Mouse (Mus musculus) left cerebral cortex, adult 2 months (tissue): ENCODE results near the gene Iqsec1. TPM values are rescaled to one million over a fixed set of nuclear protein-coding genes. Genes with fewer than 3 reads are reported as not detected.

Experiments used
- DNase-seq, 2 experiments: peaks; one replicate each; pipeline ENCODE4 v3.0.0; 2021 to 2022; ENCODE audit warnings: low spot score in 2 of 2, mixed read lengths in 1 of 2; ENCODE audit errors: extremely low spot score in 1 of 2
- H3K27ac ChIP-seq: fragments of 200-600 bp; 2 replicates; pipeline ENCODE4 v1.8.1; 2022
- H3K4me3 ChIP-seq: fragments of 200-600 bp; 2 replicates; pipeline ENCODE4 v1.8.1; 2022
- CTCF ChIP-seq: fragments of 200-600 bp; IDR thresholded peaks from 2 replicates; pipeline ENCODE4 v1.8.1; 2022; ENCODE audit warnings: antibody characterized with exemption, mild to moderate bottlenecking, moderate library complexity
- intact Hi-C: fragments of 180-260 bp; cut with DNase I; formaldehyde crosslinking; loops from one replicate; pipeline ENCODE4 v1.15.1; 2025
- total RNA-seq, 2 experiments: library from RNA; stranded (reverse); gene quantifications; 2 replicates each; pipeline ENCODE4 v1.2.3; 2021

Gene Iqsec1
- total RNA-seq, 2 experiments from 2014 or later = 369 to 377 TPM

DNA sequence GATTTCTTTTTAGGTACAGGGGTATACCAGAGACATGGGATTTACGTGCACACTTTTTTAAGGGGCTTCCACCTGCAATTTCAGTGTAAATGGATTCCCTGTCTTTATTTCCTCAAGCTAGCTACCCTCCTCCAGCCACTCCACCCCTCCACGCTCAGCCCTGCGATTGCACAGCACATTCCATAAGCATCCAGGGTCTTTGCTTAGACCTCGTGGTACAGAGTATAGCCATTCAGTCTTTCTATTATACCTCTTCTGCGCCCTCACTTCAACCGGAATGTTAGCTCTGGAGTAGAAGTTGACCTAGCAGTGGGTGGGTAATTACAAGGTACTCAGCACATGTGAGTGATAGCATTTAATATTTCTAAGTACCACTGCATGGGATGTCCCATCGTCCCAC lies 13.1 kb upstream of the Iqsec1 start:
- DNase-seq = no peak
- Histone ChIP-seq H3K27ac (peak overlapping the region; percentile 82; the same call in 1 of the 2 replicates), H3K4me3 (no peak overlapping the region)
- no peak for TF ChIP-seq CTCF
- intact Hi-C loops = no loop called here

- H3K4me3 ChIP-seq = peak overlapping the region; percentile 17; the same call in 1 of the 2 replicates
- TF ChIP-seq CTCF = no peak; the same call in 1 of the 2 replicates
- intact Hi-C loops = no loop called here
- H3K27ac ChIP-seq = peak overlapping the region; percentile 82
- DNase-seq = peak; percentile 72 to 73
These were observed 12.5 kb upstream of the Iqsec1 start for GRCm38 (mm10) chr6:91000819-91001525.

DNA sequence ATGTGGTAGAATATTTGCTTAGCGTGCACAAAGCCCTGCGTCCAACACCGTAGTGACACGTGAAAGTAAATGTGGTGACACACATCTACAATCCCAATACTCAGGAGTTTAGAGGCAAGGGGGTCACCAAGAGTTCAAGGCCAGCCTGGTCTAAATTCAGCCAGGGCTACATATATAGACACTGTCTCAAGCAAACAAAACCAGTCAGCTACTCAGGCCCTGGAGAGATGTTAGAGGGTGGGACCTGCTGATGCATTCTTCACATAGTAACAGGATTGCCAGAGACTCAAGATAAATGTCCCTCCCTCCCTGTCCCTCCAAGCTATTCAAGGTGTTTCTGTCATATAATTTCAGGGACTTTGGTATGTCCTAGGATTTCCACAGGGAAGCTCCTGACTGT lies 10.7 kb upstream of the Iqsec1 start:
- intact Hi-C loops = no loop called here
- Histone ChIP-seq H3K27ac (no peak overlapping the region), H3K4me3 (no peak overlapping the region)
- DNase-seq = no peak
- TF ChIP-seq CTCF = no peak

- TF ChIP-seq CTCF = no peak
- DNase-seq = peak in 1 of 2 experiments; percentile 28
- intact Hi-C loops = no loop called here
- Histone ChIP-seq H3K27ac (no peak overlapping the region), H3K4me3 (no peak overlapping the region)
These were observed 8.5 kb upstream of the Iqsec1 start for GRCm38 (mm10) chr6:90997025-90997424.

GRCm38 (mm10) chr6:90996181-90996580 lies 7.7 kb upstream of the Iqsec1 start:
- no peak for DNase-seq
- TF ChIP-seq CTCF = no peak
- no peak overlapping the region for H3K4me3 ChIP-seq
- intact Hi-C loops = no loop called here
- no peak overlapping the region for H3K27ac ChIP-seq

DNA sequence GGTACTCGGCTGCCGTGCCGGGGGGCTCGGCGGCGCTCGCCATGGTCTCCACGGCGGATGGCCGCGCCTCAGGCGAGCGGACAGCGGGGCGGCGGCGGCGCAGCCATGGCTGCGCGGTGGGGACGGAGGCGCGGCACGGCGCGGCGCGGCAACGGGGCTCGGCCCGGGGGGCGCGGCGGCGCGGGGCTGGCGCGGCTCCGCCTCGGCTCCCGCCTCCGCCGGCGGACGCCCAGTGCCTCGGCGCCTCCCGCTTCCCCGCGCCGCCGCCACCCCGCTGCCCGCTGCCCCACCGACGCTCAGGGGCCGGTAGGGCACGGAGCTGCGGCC lies 223 bp downstream of the Iqsec1 start:
- Histone ChIP-seq H3K27ac (peak overlapping the region; percentile 81), H3K4me3 (peak overlapping the region; percentile 84)
- intact Hi-C loops = loop anchor here (5.0 kb wide), 4 partner anchors 76 to 171 kb away; partner anchors contain the start of gene Nup210
- no peak for DNase-seq
- no peak for TF ChIP-seq CTCF

DNA sequence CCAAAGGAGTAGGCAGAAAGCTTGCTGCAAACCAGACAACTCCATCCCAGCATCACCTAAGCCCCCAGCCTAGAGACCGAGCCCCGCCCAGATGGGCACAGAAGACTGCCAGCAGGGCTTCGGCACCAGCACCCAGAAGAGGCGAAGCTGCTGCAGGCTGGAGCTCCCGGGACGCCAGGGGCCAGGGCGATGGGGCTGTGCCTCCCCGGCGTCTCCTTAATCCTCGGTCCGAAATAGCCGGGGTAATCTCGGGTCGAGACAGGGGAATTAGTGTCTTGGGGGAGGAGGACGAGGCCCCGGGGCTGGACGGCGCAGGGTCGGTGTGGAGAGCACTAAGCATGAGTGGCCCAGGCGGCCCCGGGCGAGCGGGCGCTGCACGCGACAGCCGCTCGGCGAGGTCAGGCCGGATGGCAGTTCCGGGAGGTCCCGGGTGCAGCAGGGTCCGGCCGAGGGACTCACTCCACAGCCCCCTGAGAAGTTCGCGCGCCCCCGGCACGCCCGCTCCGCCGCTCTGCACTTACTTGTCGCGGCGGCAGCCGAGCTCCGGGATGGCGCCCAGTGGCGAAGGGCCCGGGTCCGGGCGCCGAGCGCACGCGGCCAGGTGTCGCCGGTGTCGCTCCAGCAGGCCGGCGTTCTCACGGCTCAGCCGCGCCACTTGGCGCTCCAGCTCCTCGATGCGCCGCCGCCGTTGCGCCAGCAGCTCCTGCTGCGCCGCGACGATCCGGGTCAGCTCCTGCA lies 755 bp downstream of the Iqsec1 start:
- TF ChIP-seq CTCF = no peak
- Histone ChIP-seq H3K4me3 (peak overlapping the region; percentile 84), H3K27ac (peak overlapping the region; percentile 81)
- peak; percentile 37 to 38 for DNase-seq
- intact Hi-C loops = loop anchor here (5.0 kb wide), 4 partner anchors 75 to 170 kb away; partner anchors contain the start of gene Nup210

GRCm38 (mm10) chr6:90984101-90984500 lies 4.4 kb downstream of the Iqsec1 start:
- Histone ChIP-seq H3K27ac (peak overlapping the region; percentile 77), H3K4me3 (no peak overlapping the region)
- intact Hi-C loops = no loop called here
- no peak for TF ChIP-seq CTCF
- DNase-seq = no peak

DNA sequence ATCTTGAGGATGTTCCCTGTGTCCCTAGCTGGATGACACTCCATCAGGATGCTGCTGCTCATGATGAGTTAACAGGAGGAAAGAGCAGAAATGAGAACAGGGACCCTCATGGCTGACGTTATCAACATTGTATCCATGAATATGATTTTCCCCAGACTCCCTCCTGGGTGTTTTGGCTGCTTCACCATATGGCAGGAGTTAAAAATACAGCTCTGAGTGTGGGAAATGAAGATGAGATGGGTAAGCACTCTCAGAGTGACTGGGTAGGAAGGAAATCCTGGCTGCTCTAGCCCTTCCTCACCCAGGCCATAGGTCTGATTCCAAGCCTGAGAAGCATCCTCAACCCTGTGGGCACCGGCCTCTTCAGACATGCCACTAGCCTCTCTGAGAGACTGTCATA lies 14.2 kb downstream of the Iqsec1 start:
- DNase-seq = no peak
- TF ChIP-seq CTCF = no peak
- Histone ChIP-seq H3K4me3 (no peak overlapping the region), H3K27ac (peak overlapping the region; percentile 62)
- intact Hi-C loops = no loop called here

- H3K4me3 ChIP-seq = no peak overlapping the region
- no peak overlapping the region for H3K27ac ChIP-seq
- intact Hi-C loops = no loop called here
- DNase-seq = no peak
- TF ChIP-seq CTCF = no peak
These were observed 19.1 kb downstream of the Iqsec1 start for GRCm38 (mm10) chr6:90969341-90969871.

GRCm38 (mm10) chr6:90953349-90953748 lies 35.1 kb downstream of the Iqsec1 start:
- intact Hi-C loops = no loop called here
- Histone ChIP-seq H3K27ac (peak overlapping the region; percentile 40; the same call in 1 of the 2 replicates), H3K4me3 (no peak overlapping the region)
- no peak for DNase-seq
- no peak for TF ChIP-seq CTCF

DNA sequence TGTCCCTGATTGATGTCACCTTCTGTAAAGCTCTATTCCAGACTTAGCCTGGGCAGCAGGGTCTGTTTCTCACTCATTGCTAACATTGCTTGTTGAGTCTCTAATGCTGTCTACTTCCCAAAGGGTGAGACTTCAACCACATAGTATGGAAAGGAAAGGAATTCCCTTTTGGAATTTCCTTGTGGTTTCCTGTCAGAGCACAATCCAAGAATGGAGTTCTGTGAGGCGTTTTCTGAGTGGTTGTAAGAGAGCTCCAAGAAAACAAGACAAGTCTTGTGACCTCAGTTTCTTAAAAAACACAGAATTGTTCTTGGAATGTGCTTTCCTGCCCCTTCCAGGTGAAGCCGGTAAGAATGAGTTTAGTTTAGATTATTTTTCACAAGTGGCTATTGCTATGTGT lies 37.5 kb downstream of the Iqsec1 start:
- TF ChIP-seq CTCF = no peak
- intact Hi-C loops = no loop called here
- DNase-seq = no peak
- Histone ChIP-seq H3K4me3 (no peak overlapping the region), H3K27ac (no peak overlapping the region)
